Mouse (Mus musculus) stomach, postnatal 0 days (tissue): ENCODE measurements around the gene Scrn3.

Experiments
- CTCF ChIP-seq: IDR thresholded peaks from 2 replicates; pipeline ENCODE4 v1.5.1; 2016; ENCODE audit warnings: antibody characterized with exemption, low read depth, mild to moderate bottlenecking, moderate library complexity
- EP300 ChIP-seq: optimal IDR thresholded peaks from 2 replicates; pipeline ENCODE3; 2016; ENCODE audit warnings: antibody characterized with exemption

DNA sequence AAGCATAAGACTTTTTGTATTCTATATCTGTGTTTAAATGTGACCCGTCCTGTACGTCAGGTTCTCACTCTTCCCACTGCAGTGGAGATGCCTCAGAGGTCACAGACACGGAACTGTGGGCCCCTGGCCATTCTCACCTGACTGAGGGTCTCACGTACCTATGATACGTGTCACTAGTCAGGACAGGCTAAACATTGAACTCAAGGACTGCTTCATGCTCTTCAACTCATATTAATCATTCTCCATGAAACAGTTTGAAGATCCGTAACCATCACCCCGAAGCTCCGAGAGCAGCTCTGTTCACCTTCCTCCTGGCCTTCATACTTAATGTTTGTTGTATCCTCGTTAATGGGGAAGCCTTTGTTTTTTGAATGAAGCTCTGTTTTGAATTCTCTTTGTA lies 5.0 kb downstream of the Scrn3 start:
- TF ChIP-seq CTCF (no peak), EP300 (no peak)
